Mouse (Mus musculus): ENCODE measurements around the gene Bcl2. TPM values are rescaled to one million over a fixed set of nuclear protein-coding genes. Genes with fewer than 3 reads are reported as not detected.

Gene Bcl2
- polyA plus RNA-seq, 1 experiment from 2014 or later = 6.7 TPM

GRCm38 (mm10) chr1:106656207-106656738, 57.8 kb downstream of the Bcl2 start:
- Histone ChIP-seq H3K27ac (replicated peaks) (no peak overlapping the region), H3K4me3 (no peak overlapping the region), H3K36me3 (no peaks in the 10 kb centered on the region), H3K4me1 (peaks cover 27% of the 10 kb centered on the region), H3K27me3 (replicated peaks) (no peaks in the 10 kb centered on the region), H3K9ac (no peak overlapping the region), H3K4me2 (no peak overlapping the region), H3K9me3 (no peaks in the 10 kb centered on the region)
- no peak for ATAC-seq (ENCODE audit: extremely low read depth, insufficient number of reproducible peaks, low FRiP score, low TSS enrichment)
- 74% methylated on average over 5 of the region's 5 CpGs for WGBS

- Histone ChIP-seq H3K27me3 (replicated peaks) (no peaks in the 10 kb centered on the region), H3K36me3 (no peaks in the 10 kb centered on the region), H3K4me1 (peaks cover 46% of the 10 kb centered on the region), H3K4me3 (no peak overlapping the region), H3K9me3 (no peaks in the 10 kb centered on the region), H3K27ac (replicated peaks) (no peak overlapping the region), H3K9ac (no peak overlapping the region), H3K4me2 (no peak overlapping the region)
- 82% methylated on average over 6 of the region's 6 CpGs for WGBS
- ATAC-seq (ENCODE audit: extremely low read depth, insufficient number of reproducible peaks, low FRiP score, low TSS enrichment) = no peak
Measured at GRCm38 (mm10) chr1:106654254-106654653, 59.8 kb downstream of the Bcl2 start.

GRCm38 (mm10) chr1:106653441-106653860, 60.6 kb downstream of the Bcl2 start:
- no peak overlapping the region for H3K4me3 ChIP-seq
- ATAC-seq (ENCODE audit: extremely low read depth, insufficient number of reproducible peaks, low FRiP score, low TSS enrichment) = no peak
- H3K4me2 ChIP-seq = no peak overlapping the region
- H3K9ac ChIP-seq = no peak overlapping the region
- peaks cover 47% of the 10 kb centered on the region for H3K4me1 ChIP-seq
- H3K36me3 ChIP-seq = no peaks in the 10 kb centered on the region
- H3K27me3 ChIP-seq (replicated peaks) = no peaks in the 10 kb centered on the region
- 33% methylated on average over 4 of the region's 4 CpGs for WGBS
- H3K9me3 ChIP-seq = no peaks in the 10 kb centered on the region
- peak overlapping the region; percentile 50; the same call in 1 of the 2 replicates for H3K27ac ChIP-seq (replicated peaks)

GRCm38 (mm10) chr1:106651211-106651610, 62.9 kb downstream of the Bcl2 start:
- H3K9me3 ChIP-seq = no peaks in the 10 kb centered on the region
- WGBS = 75% methylated on average over 7 of the region's 7 CpGs
- no peak overlapping the region for H3K4me2 ChIP-seq
- H3K4me3 ChIP-seq = no peak overlapping the region
- no peak overlapping the region for H3K9ac ChIP-seq
- H3K27me3 ChIP-seq (replicated peaks) = no peaks in the 10 kb centered on the region
- no peaks in the 10 kb centered on the region for H3K36me3 ChIP-seq
- H3K27ac ChIP-seq (replicated peaks) = no peak overlapping the region
- ATAC-seq (ENCODE audit: extremely low read depth, insufficient number of reproducible peaks, low FRiP score, low TSS enrichment) = no peak
- peaks cover 47% of the 10 kb centered on the region for H3K4me1 ChIP-seq

GRCm38 (mm10) chr1:106650427-106650826, 63.6 kb downstream of the Bcl2 start:
- H3K27me3 ChIP-seq (replicated peaks) = no peaks in the 10 kb centered on the region
- peaks cover 47% of the 10 kb centered on the region for H3K4me1 ChIP-seq
- no peaks in the 10 kb centered on the region for H3K9me3 ChIP-seq
- H3K4me2 ChIP-seq = no peak overlapping the region
- H3K27ac ChIP-seq (replicated peaks) = no peak overlapping the region
- 69% methylated on average over 4 of the region's 4 CpGs for WGBS
- ATAC-seq (ENCODE audit: extremely low read depth, insufficient number of reproducible peaks, low FRiP score, low TSS enrichment) = no peak
- H3K9ac ChIP-seq = no peak overlapping the region
- H3K36me3 ChIP-seq = no peaks in the 10 kb centered on the region
- H3K4me3 ChIP-seq = no peak overlapping the region

- ATAC-seq (ENCODE audit: extremely low read depth, insufficient number of reproducible peaks, low FRiP score, low TSS enrichment) = no peak
- Histone ChIP-seq H3K4me2 (no peak overlapping the region), H3K4me3 (no peak overlapping the region), H3K27ac (replicated peaks) (no peak overlapping the region), H3K9me3 (no peaks in the 10 kb centered on the region), H3K9ac (no peak overlapping the region), H3K36me3 (no peaks in the 10 kb centered on the region), H3K27me3 (replicated peaks) (no peaks in the 10 kb centered on the region), H3K4me1 (peaks cover 45% of the 10 kb centered on the region)
- 66% methylated on average over 3 of the region's 3 CpGs for WGBS
Measured at GRCm38 (mm10) chr1:106647336-106647735, 66.7 kb downstream of the Bcl2 start.

- Histone ChIP-seq H3K4me2 (no peak overlapping the region), H3K4me3 (no peak overlapping the region), H3K9ac (no peak overlapping the region), H3K27ac (replicated peaks) (no peak overlapping the region), H3K36me3 (no peaks in the 10 kb centered on the region), H3K27me3 (replicated peaks) (no peaks in the 10 kb centered on the region), H3K4me1 (peaks cover 19% of the 10 kb centered on the region), H3K9me3 (no peaks in the 10 kb centered on the region)
- ATAC-seq (ENCODE audit: extremely low read depth, insufficient number of reproducible peaks, low FRiP score, low TSS enrichment) = no peak
- 78% methylated on average over 4 of the region's 4 CpGs for WGBS
Measured at GRCm38 (mm10) chr1:106644566-106644965, 69.5 kb downstream of the Bcl2 start.

- no peak overlapping the region for H3K27ac ChIP-seq (replicated peaks)
- no peak for ATAC-seq (ENCODE audit: extremely low read depth, insufficient number of reproducible peaks, low FRiP score, low TSS enrichment)
- no peak overlapping the region for H3K9ac ChIP-seq
- H3K4me1 ChIP-seq = peaks cover 15% of the 10 kb centered on the region
- 37% methylated on average over 3 of the region's 3 CpGs for WGBS
- H3K27me3 ChIP-seq (replicated peaks) = no peaks in the 10 kb centered on the region
- H3K36me3 ChIP-seq = no peaks in the 10 kb centered on the region
- H3K9me3 ChIP-seq = no peaks in the 10 kb centered on the region
- H3K4me2 ChIP-seq = no peak overlapping the region
- no peak overlapping the region for H3K4me3 ChIP-seq
Measured at GRCm38 (mm10) chr1:106643527-106643926, 70.5 kb downstream of the Bcl2 start.

GRCm38 (mm10) chr1:106640577-106640976, 73.5 kb downstream of the Bcl2 start:
- H3K4me3 ChIP-seq = no peak overlapping the region
- no peaks in the 10 kb centered on the region for H3K27me3 ChIP-seq (replicated peaks)
- no peak overlapping the region for H3K27ac ChIP-seq (replicated peaks)
- H3K4me2 ChIP-seq = no peak overlapping the region
- no peak overlapping the region for H3K9ac ChIP-seq
- H3K9me3 ChIP-seq = no peaks in the 10 kb centered on the region
- ATAC-seq (ENCODE audit: extremely low read depth, insufficient number of reproducible peaks, low FRiP score, low TSS enrichment) = no peak
- H3K36me3 ChIP-seq = no peaks in the 10 kb centered on the region
- 89% methylated on average over 1 of the region's 1 CpGs for WGBS
- peaks cover 24% of the 10 kb centered on the region for H3K4me1 ChIP-seq

- no peak for ATAC-seq (ENCODE audit: extremely low read depth, insufficient number of reproducible peaks, low FRiP score, low TSS enrichment)
- Histone ChIP-seq H3K27me3 (replicated peaks) (no peaks in the 10 kb centered on the region), H3K9me3 (no peaks in the 10 kb centered on the region), H3K4me1 (peaks cover 22% of the 10 kb centered on the region), H3K9ac (no peak overlapping the region), H3K4me3 (no peak overlapping the region), H3K4me2 (no peak overlapping the region), H3K27ac (replicated peaks) (no peak overlapping the region), H3K36me3 (no peaks in the 10 kb centered on the region)
- 91% methylated on average over 11 of the region's 11 CpGs for WGBS
Measured at GRCm38 (mm10) chr1:106637705-106638104, 76.4 kb downstream of the Bcl2 start.

GRCm38 (mm10) chr1:106636714-106637113, 77.4 kb downstream of the Bcl2 start:
- Histone ChIP-seq H3K9me3 (no peaks in the 10 kb centered on the region), H3K36me3 (no peaks in the 10 kb centered on the region), H3K4me1 (peaks cover 32% of the 10 kb centered on the region), H3K4me2 (no peak overlapping the region), H3K27ac (replicated peaks) (no peak overlapping the region), H3K9ac (no peak overlapping the region), H3K4me3 (no peak overlapping the region), H3K27me3 (replicated peaks) (no peaks in the 10 kb centered on the region)
- no peak for ATAC-seq (ENCODE audit: extremely low read depth, insufficient number of reproducible peaks, low FRiP score, low TSS enrichment)
- WGBS = 31% methylated on average over 2 of the region's 2 CpGs

- peaks cover 62% of the 10 kb centered on the region for H3K4me1 ChIP-seq
- peak overlapping the region; percentile 75 for H3K27ac ChIP-seq (replicated peaks)
- no peak overlapping the region for H3K4me3 ChIP-seq
Measured at GRCm38 (mm10) chr1:106633207-106633606, 80.9 kb downstream of the Bcl2 start.

More at GRCm38 (mm10) chr1:106633207-106633606, 80.9 kb downstream of the Bcl2 start:
- H3K27me3 ChIP-seq (replicated peaks) = no peaks in the 10 kb centered on the region
- no peak overlapping the region for H3K9ac ChIP-seq
- H3K4me2 ChIP-seq = no peak overlapping the region
- peak; percentile 21; the same call in 1 of the 2 replicates for ATAC-seq (ENCODE audit: extremely low read depth, insufficient number of reproducible peaks, low FRiP score, low TSS enrichment)
- no peaks in the 10 kb centered on the region for H3K9me3 ChIP-seq
- H3K36me3 ChIP-seq = no peaks in the 10 kb centered on the region
- whole genome bisulfite sequencing = 18% methylated on average over 3 of the region's 3 CpGs

Data from heart, embryonic 13.5 days (tissue).